Mouse (Mus musculus): ENCODE results near the gene Socs3. TPM values are rescaled to one million over a fixed set of nuclear protein-coding genes. Genes with fewer than 3 reads are reported as not detected.

Socs3 gene
- polyA plus RNA-seq, 1 experiment from 2014 or later, result 15.7 TPM

- peak overlapping the region; percentile 79 for H3K4me3 ChIP-seq (ENCODE audit: low read depth, low read length)
- ATAC-seq (ENCODE audit: low FRiP score, low TSS enrichment) (no peak), DNase-seq (ENCODE audit: low spot score) (peak; percentile 25)
- peaks cover 8% of the 10 kb centered on the region for H3K36me3 ChIP-seq (ENCODE audit: control insufficient read depth, insufficient read depth, low read length)
- 18% methylated on average over 34 of the region's 34 CpGs for WGBS
- peak overlapping the region; percentile 93 for H3K4me2 ChIP-seq (replicated peaks; ENCODE audit: low read depth)
- H3K27me3 ChIP-seq (ENCODE audit: control insufficient read depth, insufficient read depth, low read length), result no peaks in the 10 kb centered on the region
- TF ChIP-seq CTCF (IDR thresholded peaks at IDR 0.05; ENCODE audit: low read depth) (peak; percentile 25; the same call in 1 of the 2 replicates), EP300 (optimal IDR thresholded peaks at IDR 0.05) (no peak)
- H3K9me3 ChIP-seq (ENCODE audit: control insufficient read depth, low read length), result no peaks in the 10 kb centered on the region
- peak overlapping the region; percentile 99; the same call in 1 of the 2 replicates for H3K27ac ChIP-seq (replicated peaks)
- H3K4me1 ChIP-seq (replicated peaks; ENCODE audit: control insufficient read depth, insufficient read depth), result peaks cover 18% of the 10 kb centered on the region
- peak overlapping the region; percentile 95 for H3K9ac ChIP-seq (ENCODE audit: low read length)
Observed at GRCm38 (mm10) chr11:117967249-117968015, 2.4 kb downstream of the Socs3 start.

- H3K27ac ChIP-seq (replicated peaks), result no peak overlapping the region; the same call in 1 of the 2 replicates
- WGBS, result 62% methylated on average over 7 of the region's 7 CpGs
- peak overlapping the region; percentile 95; the same call in 1 of the 2 replicates for H3K9ac ChIP-seq (ENCODE audit: low read length)
- peak overlapping the region; percentile 79 for H3K4me3 ChIP-seq (ENCODE audit: low read depth, low read length)
- peaks cover 19% of the 10 kb centered on the region for H3K4me1 ChIP-seq (replicated peaks; ENCODE audit: control insufficient read depth, insufficient read depth)
- ATAC-seq (ENCODE audit: low FRiP score, low TSS enrichment) (no peak), DNase-seq (ENCODE audit: low spot score) (no peak)
- no peak for TF ChIP-seq CTCF (IDR thresholded peaks at IDR 0.05; ENCODE audit: low read depth)
- no peak for TF ChIP-seq EP300 (optimal IDR thresholded peaks at IDR 0.05)
- H3K36me3 ChIP-seq (ENCODE audit: control insufficient read depth, insufficient read depth, low read length), result peaks cover 8% of the 10 kb centered on the region
- H3K9me3 ChIP-seq (ENCODE audit: control insufficient read depth, low read length), result no peaks in the 10 kb centered on the region
- H3K27me3 ChIP-seq (ENCODE audit: control insufficient read depth, insufficient read depth, low read length), result no peaks in the 10 kb centered on the region
- peak overlapping the region; percentile 93 for H3K4me2 ChIP-seq (replicated peaks; ENCODE audit: low read depth)
Observed at GRCm38 (mm10) chr11:117966506-117967100, 3.2 kb downstream of the Socs3 start.

- no peak for ATAC-seq (ENCODE audit: low FRiP score, low TSS enrichment)
- TF ChIP-seq CTCF (IDR thresholded peaks at IDR 0.05; ENCODE audit: low read depth), result no peak
- TF ChIP-seq EP300 (optimal IDR thresholded peaks at IDR 0.05), result no peak
- peaks cover 8% of the 10 kb centered on the region for H3K36me3 ChIP-seq (ENCODE audit: control insufficient read depth, insufficient read depth, low read length)
Observed at GRCm38 (mm10) chr11:117965561-117965981, 4.3 kb downstream of the Socs3 start.

DNA sequence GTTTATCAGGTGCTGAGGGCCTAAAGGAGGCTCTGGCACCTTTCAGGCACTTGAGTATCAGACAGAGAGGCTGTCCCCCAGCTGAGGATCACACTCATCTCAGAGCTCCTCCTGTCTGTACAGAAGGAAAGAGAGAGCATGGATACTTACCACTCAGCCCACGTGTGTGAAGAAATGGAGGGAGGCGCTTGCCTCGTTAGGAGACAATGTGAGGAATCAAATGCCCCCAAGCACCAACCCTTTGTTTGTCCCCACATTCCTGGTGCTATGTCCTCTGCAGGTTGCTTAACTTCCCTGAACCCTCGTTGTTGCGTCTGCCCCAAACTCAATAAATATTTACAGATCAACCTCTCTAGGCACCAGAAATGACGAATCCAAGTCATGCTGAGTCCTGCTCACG lies 4.8 kb downstream of the Socs3 start:
- Histone ChIP-seq H3K9ac (ENCODE audit: low read length) (no peak overlapping the region), H3K27ac (replicated peaks) (peak overlapping the region; percentile 94; the same call in 1 of the 2 replicates), H3K36me3 (ENCODE audit: control insufficient read depth, insufficient read depth, low read length) (peaks cover 8% of the 10 kb centered on the region), H3K27me3 (ENCODE audit: control insufficient read depth, insufficient read depth, low read length) (no peaks in the 10 kb centered on the region), H3K9me3 (ENCODE audit: control insufficient read depth, low read length) (no peaks in the 10 kb centered on the region), H3K4me1 (replicated peaks; ENCODE audit: control insufficient read depth, insufficient read depth) (peaks cover 19% of the 10 kb centered on the region), H3K4me3 (ENCODE audit: low read depth, low read length) (no peak overlapping the region), H3K4me2 (replicated peaks; ENCODE audit: low read depth) (no peak overlapping the region)
- TF ChIP-seq CTCF (IDR thresholded peaks at IDR 0.05; ENCODE audit: low read depth) (no peak), EP300 (optimal IDR thresholded peaks at IDR 0.05) (no peak)
- ATAC-seq (ENCODE audit: low FRiP score, low TSS enrichment) (no peak), DNase-seq (ENCODE audit: low spot score) (no peak)
- 49% methylated on average over 7 of the region's 7 CpGs for WGBS

More at GRCm38 (mm10) chr11:117965561-117965981, 4.3 kb downstream of the Socs3 start:
- no peak overlapping the region; the same call in 1 of the 2 replicates for H3K27ac ChIP-seq (replicated peaks)
- H3K4me3 ChIP-seq (ENCODE audit: low read depth, low read length), result no peak overlapping the region
- DNase-seq (ENCODE audit: low spot score), result no peak
- peaks cover 19% of the 10 kb centered on the region for H3K4me1 ChIP-seq (replicated peaks; ENCODE audit: control insufficient read depth, insufficient read depth)
- WGBS, result 36% methylated on average over 9 of the region's 9 CpGs
- H3K27me3 ChIP-seq (ENCODE audit: control insufficient read depth, insufficient read depth, low read length), result no peaks in the 10 kb centered on the region
- H3K9me3 ChIP-seq (ENCODE audit: control insufficient read depth, low read length), result no peaks in the 10 kb centered on the region
- H3K4me2 ChIP-seq (replicated peaks; ENCODE audit: low read depth), result no peak overlapping the region
- no peak overlapping the region for H3K9ac ChIP-seq (ENCODE audit: low read length)

GRCm38 (mm10) chr11:117964294-117964693 lies 5.6 kb downstream of the Socs3 start:
- Histone ChIP-seq H3K9me3 (ENCODE audit: control insufficient read depth, low read length) (no peaks in the 10 kb centered on the region), H3K4me2 (replicated peaks; ENCODE audit: low read depth) (peak overlapping the region; percentile 73), H3K27me3 (ENCODE audit: control insufficient read depth, insufficient read depth, low read length) (no peaks in the 10 kb centered on the region), H3K9ac (ENCODE audit: low read length) (no peak overlapping the region), H3K4me3 (ENCODE audit: low read depth, low read length) (no peak overlapping the region), H3K36me3 (ENCODE audit: control insufficient read depth, insufficient read depth, low read length) (peaks cover 8% of the 10 kb centered on the region), H3K27ac (replicated peaks) (peak overlapping the region; percentile 94), H3K4me1 (replicated peaks; ENCODE audit: control insufficient read depth, insufficient read depth) (peaks cover 19% of the 10 kb centered on the region)
- ATAC-seq (ENCODE audit: low FRiP score, low TSS enrichment) (no peak), DNase-seq (ENCODE audit: low spot score) (no peak)
- TF ChIP-seq EP300 (optimal IDR thresholded peaks at IDR 0.05) (no peak), CTCF (IDR thresholded peaks at IDR 0.05; ENCODE audit: low read depth) (no peak)
- WGBS, result 28% methylated on average over 1 of the region's 1 CpGs
